Mouse (Mus musculus): ENCODE results near the gene Gm4201.
"Not testable (repeated sequence)": the region's sequence is repeated elsewhere in the genome, so short reads cannot be mapped to it uniquely, and the experiment has no call there.

Gm4201 gene

GRCm38 (mm10) chr7:22565243-22565642 lies at the start of gene Gm4201:
Gm4201 (minus strand) TSS chr7:22565343.
- not testable (repeated sequence) for DNase-seq

- DNase-seq = not testable (repeated sequence)
These were observed 22.9 kb upstream of the Gm4201 start, which contains the start of gene Gm4565 for GRCm38 (mm10) chr7:22588027-22588426. Gm4565 (minus strand) TSS chr7:22588127.

- not testable (repeated sequence) for DNase-seq
These were observed 30.4 kb downstream of the Gm4201 start, which contains the start of gene Gm8677 for GRCm38 (mm10) chr7:22534787-22535186. Gm8677 (minus strand) TSS chr7:22534887.

- not testable (repeated sequence) for DNase-seq
These were observed 42.5 kb downstream of the Gm4201 start, which contains the start of gene Vmn1r152 for GRCm38 (mm10) chr7:22522667-22523066. Vmn1r152 (plus strand) TSS chr7:22522967.
